Mouse (Mus musculus): ENCODE data around the gene Liph.
A peak's percentile ranks its signal among the peaks of the same experiment; 100 is the strongest.
"Not testable (repeated sequence)": the region's sequence is repeated elsewhere in the genome, so short reads cannot be mapped to it uniquely, and the experiment has no call there.

Gene Liph

DNA sequence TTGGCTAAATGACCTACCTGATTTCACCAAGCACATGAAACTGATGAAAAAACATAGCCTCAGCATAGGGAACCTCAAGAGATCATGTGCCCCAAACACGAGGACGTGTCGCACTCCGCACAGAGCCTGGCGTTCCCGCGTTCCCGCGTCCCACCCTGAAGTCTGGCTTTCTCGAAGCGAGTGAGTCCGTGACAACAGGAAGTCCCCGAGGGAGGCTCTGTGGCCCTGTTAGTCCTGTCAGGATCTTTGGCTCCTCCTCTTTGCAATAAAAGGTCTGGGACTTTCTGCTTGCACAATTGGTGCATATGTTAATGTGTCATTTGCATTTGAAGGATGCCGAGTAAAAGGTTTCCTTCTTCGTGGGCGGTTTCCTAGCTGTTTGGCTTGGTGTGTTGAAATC lies at the start of gene Liph:
TSS of gene Liph (minus strand) at position 360 of the 400 bp plus-strand sequence.
- peak; percentile 53 for DNase-seq (ENCODE audit: low spot score)

DNA sequence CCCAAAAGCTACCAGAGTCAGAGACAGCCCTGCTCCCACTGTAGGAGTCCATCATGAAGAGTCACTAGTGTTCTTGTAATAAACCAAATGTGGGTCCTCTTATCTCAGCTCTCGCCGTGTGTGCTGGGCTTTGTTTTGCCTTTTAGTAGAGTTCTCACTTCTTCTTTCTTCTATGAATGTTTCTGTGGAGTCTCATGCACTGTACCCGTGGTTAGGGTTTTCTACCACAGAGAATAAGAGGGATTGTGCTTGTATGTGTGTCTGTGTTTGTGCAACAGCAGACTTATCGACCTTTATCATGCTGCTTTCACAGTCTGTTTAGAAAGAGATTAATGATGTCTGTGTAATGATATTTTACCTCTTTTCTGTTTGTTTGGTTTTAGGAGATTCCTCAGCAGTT lies 48.4 kb upstream of the Liph start:
- no peak for DNase-seq (ENCODE audit: low spot score)

DNA sequence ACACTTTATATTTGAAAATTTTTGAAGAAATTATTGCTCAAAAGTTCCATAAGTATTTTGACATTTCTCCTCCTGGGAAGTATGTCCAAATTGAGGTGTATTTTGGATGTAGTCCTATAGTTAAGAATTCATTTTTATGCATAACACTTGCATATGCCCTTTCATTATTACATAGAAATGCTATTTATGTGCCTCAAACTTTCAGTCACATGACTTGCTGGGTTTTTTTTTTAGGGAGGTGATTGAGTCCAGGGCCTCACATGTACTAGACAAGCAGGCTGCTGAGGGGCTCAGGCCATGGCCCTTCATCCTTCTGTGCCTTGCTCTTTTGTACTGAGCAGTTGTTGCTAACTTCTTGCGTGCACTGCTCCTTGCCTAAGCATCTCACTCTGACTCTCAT lies 44.5 kb upstream of the Liph start:
- DNase-seq (ENCODE audit: low spot score) = no peak

DNA sequence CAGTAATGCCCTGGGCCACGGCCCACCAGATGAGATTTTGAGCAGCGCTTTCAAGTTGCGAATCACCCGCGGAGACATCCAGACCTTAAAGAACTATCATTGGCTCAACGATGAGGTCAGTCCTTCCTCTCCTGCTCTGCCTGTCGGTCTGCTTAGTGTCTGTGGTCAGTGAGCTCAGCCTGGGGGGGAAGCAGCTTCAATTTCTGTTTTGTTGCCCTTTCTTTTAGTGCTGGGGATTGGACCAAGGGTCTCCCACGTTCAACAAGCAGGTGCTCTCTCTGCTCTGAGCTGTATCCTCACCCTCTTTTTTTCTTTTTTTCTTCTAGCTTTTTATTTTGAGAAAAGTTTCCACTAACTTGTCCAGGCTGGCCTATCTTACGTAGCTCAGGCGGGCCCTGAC lies 43.1 kb upstream of the Liph start:
- no peak for DNase-seq (ENCODE audit: low spot score)

DNA sequence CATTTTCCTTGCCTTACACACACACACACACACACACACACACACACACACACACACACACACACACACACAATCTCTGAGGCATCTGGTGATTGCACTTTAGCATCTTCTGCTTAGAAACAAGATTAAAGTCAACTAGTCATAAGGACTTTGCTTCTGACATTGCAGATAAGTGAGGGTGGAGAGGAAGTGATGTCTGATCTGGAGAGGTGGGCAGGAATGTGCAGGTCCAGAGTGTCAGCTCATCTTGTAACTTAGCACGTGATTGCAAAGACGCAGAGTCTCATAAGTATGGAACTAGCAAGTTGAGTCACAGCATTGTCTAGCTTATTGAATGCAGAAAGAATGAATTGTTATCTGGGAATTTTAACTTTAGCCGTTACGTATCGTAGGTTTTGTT lies 32.0 kb upstream of the Liph start:
- no peak for DNase-seq (ENCODE audit: low spot score)

DNA sequence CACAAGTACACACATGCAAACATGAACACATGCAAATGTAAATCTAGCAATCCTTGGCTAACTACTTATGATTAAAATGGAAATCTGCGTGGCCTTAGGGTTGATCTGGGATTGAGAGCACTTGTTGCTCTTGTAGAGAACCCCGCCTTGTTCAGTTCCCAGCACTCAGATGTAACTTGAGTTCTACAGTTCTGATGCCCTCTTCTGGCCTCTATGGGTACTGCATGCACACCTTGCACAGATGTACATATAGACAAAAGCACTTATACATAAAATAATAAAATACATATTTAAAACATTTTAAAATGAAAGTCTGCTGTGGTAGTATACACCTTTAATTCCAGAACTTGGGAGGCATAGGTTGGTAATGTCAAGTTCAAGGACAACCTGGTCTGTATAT lies 26.7 kb upstream of the Liph start:
- DNase-seq (ENCODE audit: low spot score) = no peak

DNA sequence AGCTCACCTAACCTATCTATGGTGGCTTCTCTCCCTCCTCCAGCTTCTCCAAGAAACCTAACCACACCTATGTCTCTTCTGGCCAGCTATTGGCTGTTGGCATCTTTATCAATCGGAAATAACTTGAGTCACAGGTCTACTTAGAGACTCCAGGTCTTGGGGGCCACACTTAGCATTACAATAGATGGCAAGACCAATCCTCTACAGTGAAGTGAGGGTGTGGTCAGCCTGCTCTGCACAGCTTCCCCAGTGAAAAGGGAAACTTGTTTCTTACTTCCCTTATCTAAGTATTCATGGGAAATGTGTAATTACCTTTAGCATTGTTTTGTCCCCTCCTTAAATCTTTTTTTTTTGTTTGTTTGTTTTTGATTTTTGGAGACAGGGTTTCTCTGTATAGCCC lies 20.1 kb upstream of the Liph start:
- no peak for DNase-seq (ENCODE audit: low spot score)

DNA sequence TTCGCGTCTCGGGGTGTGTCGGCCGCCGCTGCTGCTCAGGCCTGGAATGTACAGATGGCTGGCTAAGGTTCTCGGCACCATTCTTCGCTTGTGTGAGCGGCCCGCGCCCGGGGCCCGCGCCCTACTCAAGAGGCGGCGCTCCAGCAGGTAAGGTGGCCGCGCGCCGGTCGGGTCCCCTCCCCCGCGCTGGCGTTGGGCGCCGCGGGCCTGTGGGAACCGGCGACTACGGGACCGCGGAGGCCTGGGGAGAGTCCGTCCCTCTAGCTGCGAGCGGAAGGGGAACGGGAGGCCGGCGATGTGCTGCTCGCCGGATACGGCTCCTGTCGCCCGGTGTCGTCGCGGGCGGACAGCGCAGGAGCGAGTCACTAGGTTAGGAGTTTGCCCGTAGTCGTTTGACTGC lies 14.1 kb upstream of the Liph start:
- DNase-seq (ENCODE audit: low spot score) = no peak

DNA sequence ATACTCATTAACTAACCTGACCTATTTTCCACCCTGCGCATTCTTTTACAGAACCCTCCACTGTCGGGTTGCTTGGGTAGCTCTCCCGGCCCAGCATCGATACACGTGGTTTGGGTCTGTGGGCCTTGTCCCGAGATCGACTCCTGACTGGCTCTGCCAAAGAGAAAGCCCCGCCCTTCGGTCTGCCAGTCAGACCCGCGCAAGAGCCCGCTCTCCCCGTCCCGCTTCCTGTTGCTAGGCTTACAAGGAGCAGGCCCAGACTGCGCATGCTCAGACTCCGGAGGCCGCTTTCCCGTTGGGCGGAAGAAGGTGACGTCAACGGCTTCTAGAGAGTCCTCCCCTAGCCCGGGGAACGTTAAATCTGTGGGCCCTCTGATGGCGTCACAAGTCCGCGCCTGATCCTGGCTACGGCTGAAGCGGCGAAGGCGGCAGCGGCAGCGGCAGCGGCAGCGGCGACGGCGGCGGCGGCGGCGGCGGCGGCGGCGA lies 13.7 kb upstream of the Liph start, which contains the start of gene Senp2:
TSS of gene Senp2 (plus strand) at position 386 of the 486 bp plus-strand sequence.
- DNase-seq (ENCODE audit: low spot score) = peak; percentile 100

DNA sequence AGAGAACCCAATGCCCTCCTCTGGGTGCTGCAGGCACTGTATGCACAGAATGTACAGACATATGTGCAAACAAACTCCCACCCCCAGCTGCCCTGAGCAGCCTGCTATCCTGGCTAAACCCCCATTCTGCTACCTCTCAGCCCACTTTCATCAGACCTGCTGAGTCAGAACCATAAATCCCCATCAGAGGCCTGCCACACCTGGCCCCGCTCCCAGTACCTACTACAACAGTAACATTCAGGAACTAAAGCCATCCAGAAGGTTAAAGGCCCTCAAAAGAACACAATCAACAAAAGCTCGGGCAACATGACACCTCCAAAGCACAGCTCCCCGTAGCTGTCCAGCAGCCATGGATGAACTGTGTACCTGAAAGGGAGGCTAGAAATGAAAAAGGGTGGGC lies 6.1 kb upstream of the Liph start:
- DNase-seq (ENCODE audit: low spot score) = no peak

DNA sequence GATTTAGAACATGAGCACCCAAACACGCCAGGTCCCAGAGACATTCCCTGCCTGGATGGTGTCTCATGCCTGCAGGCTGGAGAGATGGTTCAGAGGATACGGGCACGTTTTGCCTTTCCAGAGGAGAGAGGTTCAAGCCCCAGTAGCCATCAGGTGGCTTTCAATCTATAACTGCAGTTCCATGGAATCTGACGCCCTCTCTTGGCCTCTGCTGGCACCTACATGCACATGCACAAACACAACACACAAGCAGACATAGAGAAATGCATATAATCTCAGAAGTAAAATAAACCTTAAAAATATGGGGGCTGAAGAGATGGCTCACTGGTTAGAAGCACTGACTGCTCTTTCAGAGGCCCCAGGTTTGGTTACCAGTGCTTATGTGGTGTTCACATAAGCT lies 5.7 kb upstream of the Liph start:
- no peak for DNase-seq (ENCODE audit: low spot score)

DNA sequence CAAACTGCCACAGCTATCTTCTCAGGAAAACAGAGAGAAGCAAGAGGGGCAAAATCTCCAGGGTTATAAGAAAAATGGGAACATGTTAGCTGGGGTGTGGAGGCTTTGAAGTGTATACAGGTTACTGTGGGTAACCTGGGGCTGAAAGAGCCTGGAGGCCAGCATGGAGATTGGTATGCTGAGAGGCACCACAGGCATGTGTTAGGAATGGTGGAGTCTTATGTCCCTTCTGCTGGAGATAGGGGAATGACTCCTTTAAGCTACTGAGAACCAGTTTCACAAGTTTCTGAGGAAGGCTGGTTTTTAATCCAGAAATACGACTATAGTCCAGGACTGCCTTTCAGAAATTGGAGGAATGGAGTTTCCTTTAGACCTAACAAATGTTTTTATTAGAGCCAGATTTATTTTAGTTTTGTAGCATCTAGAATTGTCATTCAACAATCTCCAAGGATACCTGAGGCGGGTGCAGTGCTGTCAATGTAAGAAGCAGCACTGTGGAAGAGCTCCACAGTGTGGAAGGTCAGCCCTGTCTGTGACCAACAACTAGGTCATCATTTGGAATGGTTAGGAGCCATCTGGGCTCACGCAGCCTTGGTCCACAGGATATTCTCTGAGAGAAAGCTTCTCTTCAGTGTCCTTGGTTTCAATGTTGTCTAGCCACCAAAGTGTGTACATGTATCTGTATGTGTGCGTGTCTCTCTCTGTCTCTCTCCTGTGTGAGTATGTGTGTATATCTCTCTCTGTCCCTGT lies 4.7 kb upstream of the Liph start:
- DNase-seq (ENCODE audit: low spot score) = no peak

DNA sequence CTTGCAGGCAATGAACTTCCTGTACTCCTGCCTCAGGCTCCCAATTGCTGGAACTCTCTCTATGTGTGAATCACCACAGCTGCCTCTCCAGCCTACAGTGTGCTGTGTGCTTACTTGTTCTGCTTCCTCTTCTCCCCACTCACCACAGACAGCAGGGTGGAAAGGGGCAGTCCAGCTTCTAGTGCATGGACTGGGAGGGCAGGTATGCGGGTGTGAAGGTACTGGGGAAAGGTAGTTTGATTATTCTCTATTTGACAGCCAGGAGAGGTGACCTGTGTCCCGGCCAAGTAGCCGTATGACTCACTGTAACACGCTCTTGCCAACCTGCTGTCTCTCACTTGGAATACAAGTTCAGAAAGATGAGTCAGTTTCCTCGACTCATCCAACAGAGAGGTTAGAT lies 2.6 kb upstream of the Liph start:
- DNase-seq (ENCODE audit: low spot score) = peak; percentile 50

DNA sequence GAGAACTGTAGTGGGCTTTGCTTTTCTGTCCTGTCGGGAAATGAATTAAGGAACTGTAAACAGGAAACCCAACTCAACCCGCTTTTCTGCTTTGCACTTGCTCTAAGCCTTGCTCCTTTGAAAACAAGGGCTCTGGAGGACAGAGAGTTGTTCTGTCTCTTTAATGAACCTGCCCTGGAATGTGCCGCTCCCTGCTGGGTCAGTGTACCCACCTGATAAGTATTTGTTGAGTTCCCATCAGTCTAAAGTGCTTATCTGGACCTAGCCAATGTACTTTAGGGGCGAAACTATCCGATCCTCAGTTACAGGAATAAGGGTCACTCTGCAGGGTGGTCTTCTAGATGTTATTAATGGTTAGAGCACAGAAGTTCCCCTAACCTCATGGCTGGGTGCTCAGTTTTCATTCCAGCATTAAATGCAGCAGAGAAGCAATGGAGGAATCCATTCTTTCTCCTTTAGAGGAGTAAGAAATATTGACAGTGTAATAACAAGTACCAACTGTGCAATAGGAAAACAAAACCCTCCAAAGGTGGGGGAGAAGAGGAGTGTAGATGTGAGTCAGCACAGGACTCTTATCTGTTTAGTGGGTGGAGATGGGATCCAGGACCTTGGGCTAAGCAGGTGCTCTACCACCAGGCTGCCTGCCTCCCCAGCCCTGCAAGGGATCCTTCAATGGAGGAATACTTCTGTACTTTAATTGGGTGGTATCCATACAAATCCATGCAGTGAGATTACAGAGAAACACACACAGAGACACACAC lies 1.6 kb upstream of the Liph start:
- DNase-seq (ENCODE audit: low spot score) = peak; percentile 75

DNA sequence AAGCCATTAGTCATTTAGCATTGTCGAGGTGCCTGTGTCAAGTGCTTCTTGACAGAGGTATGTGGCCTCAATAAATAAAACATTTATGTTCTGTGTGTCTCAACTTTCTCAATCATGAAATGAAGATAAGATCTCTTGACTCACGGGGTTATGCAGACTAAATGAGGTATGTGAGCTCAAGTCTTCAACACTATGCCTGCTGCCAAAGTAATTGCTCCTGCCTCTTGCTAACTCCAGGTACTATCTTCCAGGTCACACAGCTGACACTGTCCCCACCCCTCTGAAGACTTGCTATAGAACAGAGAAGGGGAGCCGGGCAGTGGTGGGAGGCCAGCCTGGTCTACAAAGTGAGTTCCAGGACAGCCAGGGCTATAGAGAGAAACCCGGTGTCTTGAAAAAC lies 939 bp upstream of the Liph start:
- DNase-seq (ENCODE audit: low spot score) = no peak

DNA sequence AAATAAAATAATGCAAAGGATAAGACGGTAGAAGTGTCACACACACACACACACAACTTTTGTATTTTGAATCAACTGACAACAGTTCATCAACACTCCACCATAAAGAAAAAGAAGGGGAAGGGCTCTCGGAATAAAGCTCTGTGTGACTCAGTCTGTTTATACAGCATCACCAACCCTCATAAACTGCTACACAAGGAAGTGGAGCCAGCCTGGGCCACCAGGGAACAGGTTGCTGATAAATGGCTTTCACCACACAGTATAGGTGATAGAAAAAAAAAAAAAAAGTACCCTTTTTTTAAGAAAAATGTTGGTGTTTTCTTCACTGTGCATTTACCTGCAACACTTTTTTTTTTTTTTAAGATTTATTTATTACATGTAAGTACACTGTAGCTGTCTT lies 3.7 kb downstream of the Liph start:
- peak; percentile 18 for DNase-seq (ENCODE audit: low spot score)

DNA sequence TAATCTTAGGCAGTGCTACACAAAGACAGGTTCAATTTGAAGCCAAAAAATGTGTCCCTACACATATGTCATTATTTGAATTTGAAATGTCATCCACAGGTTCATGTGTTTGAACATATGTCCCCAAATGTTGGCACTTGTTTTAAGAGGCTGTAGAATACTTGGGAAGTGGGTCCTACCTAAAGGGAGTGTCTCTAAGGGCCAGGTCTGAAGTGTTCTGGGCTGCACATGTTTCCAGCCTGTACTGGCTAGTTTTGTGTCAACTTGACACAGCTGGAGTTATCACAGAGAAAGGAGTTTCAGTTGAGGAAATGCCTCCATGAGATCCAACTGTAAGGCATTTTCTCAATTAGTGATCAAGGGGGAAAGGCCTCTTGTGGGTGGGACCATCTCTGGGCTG lies 4.6 kb downstream of the Liph start:
- DNase-seq (ENCODE audit: low spot score) = not testable (repeated sequence)

DNA sequence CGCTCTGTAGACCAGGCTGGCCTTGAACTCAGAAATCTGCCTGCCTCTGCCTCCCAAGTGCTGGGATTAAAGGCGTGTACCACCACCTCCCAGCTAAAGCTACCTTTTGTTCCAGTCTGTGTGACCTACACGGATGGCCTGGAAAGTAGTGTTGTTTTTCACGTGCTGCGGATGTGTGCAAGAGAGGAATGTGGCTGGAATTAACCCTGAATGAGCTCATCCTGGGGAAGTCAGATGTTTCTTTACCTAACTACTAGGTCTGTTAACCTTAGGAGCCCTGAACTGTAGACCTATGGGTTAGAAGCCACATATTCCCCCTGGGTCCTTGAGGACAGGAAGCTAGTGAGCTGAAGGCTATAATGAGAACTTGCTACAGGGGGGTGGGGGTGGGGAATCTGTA lies 7.5 kb downstream of the Liph start:
- no peak for DNase-seq (ENCODE audit: low spot score)

DNA sequence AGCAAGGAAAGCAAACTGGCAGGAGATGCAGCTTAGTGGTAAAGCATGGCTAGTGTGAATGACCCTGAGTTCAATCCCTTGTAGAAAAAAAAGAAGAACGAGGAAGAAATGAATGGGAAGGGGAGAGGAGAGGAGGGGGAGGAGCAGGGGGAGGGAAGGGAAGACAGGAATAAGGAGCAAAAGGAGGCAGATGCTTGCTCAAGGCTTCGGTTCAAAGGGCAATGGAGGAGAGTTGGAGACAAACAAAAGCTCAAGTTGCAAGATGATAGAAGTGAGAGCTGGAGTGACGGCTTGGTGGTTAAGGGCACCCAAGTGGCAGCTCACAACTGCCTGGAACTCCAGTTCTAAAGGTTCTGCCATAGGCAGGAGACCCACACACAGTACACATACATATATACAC lies 9.3 kb downstream of the Liph start:
- DNase-seq (ENCODE audit: low spot score) = no peak

DNA sequence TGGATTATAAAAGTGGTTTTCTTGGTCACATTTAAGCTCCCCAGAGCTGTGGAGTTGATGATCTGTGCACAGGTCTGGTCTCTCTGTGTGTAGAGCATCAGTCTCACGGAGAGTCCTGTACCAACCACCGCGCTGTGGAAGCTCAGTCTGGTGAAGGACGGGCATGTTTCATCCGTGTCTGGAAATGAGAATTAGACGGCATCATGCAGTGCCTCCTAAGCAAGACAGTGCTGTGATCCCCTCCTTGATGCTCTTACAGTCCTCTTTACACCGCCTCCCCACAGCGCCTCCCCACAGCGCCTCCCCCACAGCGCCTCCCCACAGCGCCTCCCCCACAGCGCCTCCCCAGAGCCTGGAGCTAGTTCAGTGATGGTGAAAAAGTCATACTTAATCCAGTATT lies 11.4 kb downstream of the Liph start:
- no peak for DNase-seq (ENCODE audit: low spot score)

DNA sequence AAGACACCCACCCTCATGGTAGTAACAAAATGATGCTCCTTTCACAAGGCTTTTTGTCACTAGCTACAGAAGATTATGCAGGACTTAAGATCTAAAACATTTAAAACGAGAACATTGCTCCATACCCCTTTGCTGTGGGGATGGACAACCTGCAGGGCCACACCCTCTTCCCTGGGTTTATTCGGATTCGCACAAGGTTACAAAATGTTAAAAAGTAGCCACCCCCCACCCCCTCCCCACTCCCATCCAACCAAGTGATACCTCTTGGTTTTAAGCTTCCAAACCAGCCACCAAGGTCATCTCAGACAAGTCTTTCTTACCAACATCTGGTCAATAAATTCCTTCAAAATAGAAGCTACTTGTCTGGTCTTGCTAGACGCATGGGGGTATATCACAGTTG lies 11.9 kb downstream of the Liph start:
- no peak for DNase-seq (ENCODE audit: low spot score)

DNA sequence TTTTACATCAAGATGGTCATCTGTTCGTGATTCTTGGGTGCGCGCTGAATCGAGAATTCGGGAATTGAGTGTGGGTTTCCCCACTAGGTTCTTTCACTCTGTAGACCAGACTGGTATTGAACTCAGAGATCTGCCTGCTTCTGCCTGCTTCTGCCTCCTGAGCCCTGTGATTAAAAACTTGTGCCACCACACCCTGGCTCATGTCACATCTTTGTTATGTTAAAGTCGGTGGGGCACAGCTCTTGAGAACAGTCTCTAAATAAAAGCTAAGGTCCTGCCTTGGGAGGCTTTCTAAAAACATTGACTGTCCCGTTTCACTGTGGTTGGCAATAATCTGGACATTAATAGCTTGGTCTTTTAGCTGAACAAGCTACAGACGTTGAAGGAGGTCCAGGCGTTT lies 12.3 kb downstream of the Liph start:
- DNase-seq (ENCODE audit: low spot score) = no peak

DNA sequence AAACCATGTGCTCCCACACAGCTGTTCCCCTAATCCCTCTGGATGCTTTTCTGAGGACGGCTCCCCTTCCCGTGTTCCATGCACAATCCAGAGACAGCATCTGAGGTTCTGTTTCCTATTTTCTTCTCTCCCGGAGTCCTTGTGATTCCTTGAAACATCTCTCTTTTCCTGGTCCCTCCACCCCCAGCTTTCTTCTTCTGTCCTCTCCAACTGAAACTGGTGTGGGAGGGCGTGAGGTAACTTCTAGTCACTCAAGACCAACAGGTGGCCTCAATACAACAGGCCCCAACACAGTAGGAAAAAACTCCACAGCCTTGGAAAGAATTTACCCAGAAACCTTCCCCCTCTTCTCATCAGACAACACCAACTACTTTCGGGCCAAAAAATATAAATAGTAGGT lies 18.1 kb downstream of the Liph start:
- DNase-seq (ENCODE audit: low spot score) = no peak

DNA sequence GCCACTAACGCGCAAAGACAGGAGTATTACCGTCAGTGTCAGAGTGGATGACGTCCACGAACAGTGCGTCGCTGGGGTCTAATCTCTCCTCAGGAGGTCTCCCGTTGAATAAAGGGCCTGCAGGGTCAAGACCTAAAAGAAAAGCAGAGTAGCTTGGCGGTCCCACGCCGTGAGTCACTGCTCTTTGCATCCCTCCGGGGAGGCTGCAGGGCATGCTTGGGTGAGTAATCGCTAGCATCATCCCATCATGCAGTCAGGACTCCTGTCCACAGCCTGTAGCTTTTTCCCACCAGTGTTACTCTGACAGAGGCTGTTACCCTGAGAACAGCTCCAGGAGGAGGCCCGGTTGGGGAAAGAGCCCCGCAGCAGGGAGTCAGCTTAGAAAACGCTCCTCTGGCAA lies 19.3 kb downstream of the Liph start:
- DNase-seq (ENCODE audit: low spot score) = no peak
